In the genomic region with DNA sequence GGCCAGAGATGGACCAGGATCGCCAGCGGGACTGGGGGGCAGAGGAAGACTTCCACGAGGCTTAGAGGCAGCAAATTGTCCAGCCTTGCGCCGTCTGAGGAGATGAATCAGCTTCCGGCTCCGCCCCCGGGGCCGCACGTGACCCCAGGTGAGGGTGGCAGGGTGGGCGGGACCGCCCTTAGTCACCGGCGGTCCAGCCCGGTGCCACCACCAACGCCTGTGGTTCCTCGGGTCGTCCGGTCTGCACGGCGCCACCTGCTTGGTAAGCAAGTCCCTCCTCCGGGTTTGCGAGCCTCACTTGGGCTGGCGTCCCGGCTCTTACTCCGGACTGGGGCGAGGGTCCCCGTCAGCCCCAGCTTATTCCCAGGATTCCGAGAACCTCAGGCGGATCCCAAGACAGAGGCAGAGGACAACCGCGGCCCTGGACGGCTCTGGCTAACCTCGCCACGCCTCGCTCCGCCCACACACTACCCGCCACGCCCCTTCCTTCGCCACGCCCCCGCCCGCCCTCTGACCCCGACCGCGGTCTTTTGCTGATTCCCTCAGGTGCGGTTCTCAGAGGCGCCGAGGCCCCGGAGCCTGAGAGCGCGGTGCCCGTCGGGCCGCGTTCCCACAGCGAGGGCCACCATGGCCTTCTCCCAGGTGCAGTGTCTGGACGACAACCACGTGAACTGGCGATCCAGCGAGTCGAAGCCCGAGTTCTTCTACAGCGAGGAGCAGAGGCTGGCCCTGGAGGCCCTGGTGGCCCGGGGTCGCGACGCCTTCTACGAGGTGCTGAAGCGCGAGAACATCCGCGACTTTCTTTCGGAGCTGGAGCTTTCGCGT, we compare ENCODE assay signal across 8 mouse cellular contexts. TPM values are rescaled to one million over a fixed set of nuclear protein-coding genes. Genes with fewer than 3 reads are reported as not detected.
A peak's percentile ranks its signal among the peaks of the same experiment; 100 is the strongest.
DNase-seq lines count a peak whose midpoint lies in the region; ATAC-seq and TF ChIP-seq lines count a peak whose summit lies in the region.

A gene (plus strand): TSS at position 185 of the 825 bp plus-strand sequence.

- peak; percentile 55; the same call in 1 of the 2 replicates for TF ChIP-seq EP300 in ES-Bruce4 (IDR thresholded peaks at IDR 0.05; ENCODE audit: insufficient read depth, low read depth, low read length)

- no peaks in the 10 kb centered on the region for H3K36me3 ChIP-seq in ES-Bruce4 (ENCODE audit: control insufficient read depth, insufficient read depth, low read length, poor library complexity, severe bottlenecking)

- peak; percentile 89 for TF ChIP-seq POLR2A in ES-Bruce4 (IDR thresholded peaks at IDR 0.05; ENCODE audit: insufficient read depth, low read length)
- TF ChIP-seq POLR2A in lung, adult 2 months (IDR thresholded peaks at IDR 0.05; ENCODE audit: borderline replicate concordance, extremely low read depth, low read depth, low read length): peak; percentile 52; the same call in 1 of the 2 replicates

- H3K4me3 ChIP-seq in ES-Bruce4 (ENCODE audit: low read depth, low read length): peak within 1 kb of the TSS; percentile 70
- H3K4me3 ChIP-seq in lung, adult 2 months (replicated peaks; ENCODE audit: extremely low read depth, low read depth, low read length): peak within 1 kb of the TSS; percentile 59

- peak within 1 kb of the TSS; percentile 3; the same call in 1 of the 2 replicates for H3K27ac ChIP-seq in ES-Bruce4 (ENCODE audit: insufficient read depth, low read length)

- WGBS in lung, adult 2 months: 4% methylated on average over 76 of the region's 76 CpGs

- H3K4me1 ChIP-seq in ES-Bruce4 (ENCODE audit: control insufficient read depth, insufficient read depth, low read length): peaks cover 4% of the 10 kb centered on the region
- peaks cover 4% of the 10 kb centered on the region; the same call in 1 of the 2 replicates for H3K4me1 ChIP-seq in lung, adult 2 months (ENCODE audit: control insufficient read depth, insufficient read depth, low read length)

- peak; percentile 27; the same call in 1 of the 2 replicates for ATAC-seq in neutrophil, adult 5-6 weeks (ENCODE audit: extremely low read depth, insufficient number of reproducible peaks, low FRiP score, poor library complexity, severe bottlenecking)

- H3K27me3 ChIP-seq in ES-Bruce4 (ENCODE audit: control insufficient read depth, insufficient read depth, low read length, poor library complexity, severe bottlenecking): no peaks in the 10 kb centered on the region

- peak within 1 kb of the TSS; percentile 68 for H3K9ac ChIP-seq in ES-Bruce4 (ENCODE audit: low read depth, poor library complexity, severe bottlenecking)

- DNase-seq in embryo, embryonic 10.5 days (ENCODE audit: low spot score): peak; percentile 74
- DNase-seq in heart, adult 18-20 months: peak; percentile 53 to 77
- peak; percentile 78 for DNase-seq in kidney, adult 11 months
- DNase-seq in lung, adult 2 months: peak; percentile 74
- peak; percentile 76 for DNase-seq in urinary bladder, adult 2 months (ENCODE audit: low spot score)
- DNase-seq in layer of hippocampus, postnatal 10 days (ENCODE audit: low spot score in 2 of 2): no peak

- TF ChIP-seq CTCF in ES-Bruce4 (IDR thresholded peaks at IDR 0.05; ENCODE audit: low read depth, low read length): no peak
- TF ChIP-seq CTCF in lung, adult 2 months (IDR thresholded peaks at IDR 0.05; ENCODE audit: insufficient read depth, low read length): no peak

- H3K9me3 ChIP-seq in ES-Bruce4 (replicated peaks; ENCODE audit: control insufficient read depth, insufficient read depth, low read length, poor library complexity, severe bottlenecking): no peaks in the 10 kb centered on the region

RNA-seq across cellular contexts. Expression of the gene that starts here (rescaled TPM):
- polyA plus RNA-seq in ES-Bruce4 (2011; ENCODE audit: insufficient read depth, insufficient read length, low read depth, missing spikeins): 7.7 and 8.7 TPM in 2 replicates
- under 1 TPM; 0.25 to 0.33 TPM for total RNA-seq in heart, adult 18-20 months (2021)
- polyA plus RNA-seq in lung, adult 2 months (2012; rRNA removed): 2.7 and 7.5 TPM in 2 replicates
- 1.1 and 1.7 TPM in 2 replicates for total RNA-seq in neutrophil, adult 5-6 weeks (2017)
- 6.2 and 6.5 TPM in 2 replicates for polyA plus RNA-seq in urinary bladder, adult 2 months (2012; rRNA removed)
- not detected for total RNA-seq in layer of hippocampus, postnatal 10 days (2021)

Comparison
In these comparisons a context has a peak if more than half of its experiments do, and no peak if none do; other contexts are left out.
1. Peak in DNase-seq in heart, adult 18-20 months; RNA of the gene not detected or under 1 TPM.
2. DNase-seq: peak in embryo, embryonic 10.5 days (single experiment), kidney, adult 11 months (single experiment), lung, adult 2 months (single experiment) and urinary bladder, adult 2 months (single experiment); none in layer of hippocampus, postnatal 10 days (0 of 2).